Mouse (Mus musculus): Measurements from ENCODE around the gene Gm21954. TPM values are rescaled to one million over a fixed set of nuclear protein-coding genes. Genes with fewer than 3 reads are reported as not detected.

Gene Gm21954
- total RNA-seq, 2 experiments from 2014 or later, result not detected

GRCm38 (mm10) chr3:55420436-55421083 lies 51.5 kb downstream of the Gm21954 start:
- DNase-seq (ENCODE audit: low spot score in 2 of 2), result no peak

GRCm38 (mm10) chr3:55419334-55419733 lies 52.7 kb downstream of the Gm21954 start:
- DNase-seq (ENCODE audit: low spot score in 2 of 2), result no peak

- no peak for DNase-seq (ENCODE audit: low spot score in 2 of 2)
These were observed 53.2 kb downstream of the Gm21954 start for GRCm38 (mm10) chr3:55418845-55419244.

- DNase-seq (ENCODE audit: low spot score in 2 of 2), result peak; percentile 64 to 78
These were observed 56.5 kb downstream of the Gm21954 start for GRCm38 (mm10) chr3:55415527-55415950.

Other genes starting within 250 kb of the Gm21954 start
- 100 to 1,000 TPM; 580 to 665 TPM for gene Dclk1, start 229.8 kb downstream of the Gm21954 start, total RNA-seq (2021)